Mouse (Mus musculus): ENCODE data around the gene Lnpep. TPM values are rescaled to one million over a fixed set of nuclear protein-coding genes. Genes with fewer than 3 reads are reported as not detected.
"Not testable (repeated sequence)": the region's sequence is repeated elsewhere in the genome, so short reads cannot be mapped to it uniquely, and the experiment has no call there.

Gene Lnpep
- total RNA-seq (2021) = 100 to 1,000 TPM; 108 to 118 TPM
- polyA plus RNA-seq (2012; rRNA removed) = 5.4 and 6.0 TPM in 2 replicates
- long read RNA-seq, full-length matches to known transcripts = 2 of 10 reads
- long read RNA-seq, partial matches to known transcripts = 4 of 10 reads
- long read RNA-seq, other reads (novel, unspliced or antisense) = 4 of 10 reads

- peak; percentile 96 for DNase-seq
These were observed at the start of gene Lnpep for GRCm38 (mm10) chr17:17624957-17625586. TSS of gene Lnpep (minus strand) at chr17:17625050.

GRCm38 (mm10) chr17:17655829-17656176 is 31.0 kb upstream of the Lnpep start:
- no peak for DNase-seq

- no peak for DNase-seq
These were observed 30.4 kb upstream of the Lnpep start for GRCm38 (mm10) chr17:17654997-17655828.

- DNase-seq = no peak
These were observed 27.7 kb upstream of the Lnpep start for GRCm38 (mm10) chr17:17652570-17652969.

- DNase-seq = peak; percentile 50
These were observed 20.9 kb upstream of the Lnpep start for GRCm38 (mm10) chr17:17645738-17646137.

- DNase-seq = no peak
These were observed 12.5 kb upstream of the Lnpep start for GRCm38 (mm10) chr17:17637387-17637786.

- no peak for DNase-seq
These were observed 11.3 kb upstream of the Lnpep start for GRCm38 (mm10) chr17:17636147-17636546.

- DNase-seq = no peak
These were observed 9.2 kb upstream of the Lnpep start for GRCm38 (mm10) chr17:17634033-17634432.

- DNase-seq = no peak
These were observed 7.1 kb upstream of the Lnpep start for GRCm38 (mm10) chr17:17631985-17632384.

- not testable (repeated sequence) for DNase-seq
These were observed 3.5 kb upstream of the Lnpep start for GRCm38 (mm10) chr17:17628237-17628879.

- no peak for DNase-seq
These were observed 2.7 kb upstream of the Lnpep start for GRCm38 (mm10) chr17:17627558-17627957.

- no peak for DNase-seq
These were observed 1.2 kb upstream of the Lnpep start for GRCm38 (mm10) chr17:17625887-17626679.

- peak; percentile 97 for DNase-seq
These were observed 361 bp downstream of the Lnpep start for GRCm38 (mm10) chr17:17624421-17624956.

- DNase-seq = peak; percentile 92
These were observed 895 bp downstream of the Lnpep start for GRCm38 (mm10) chr17:17623890-17624420.

- no peak for DNase-seq
These were observed 1.5 kb downstream of the Lnpep start for GRCm38 (mm10) chr17:17623221-17623889.

- DNase-seq = no peak
These were observed 2.3 kb downstream of the Lnpep start for GRCm38 (mm10) chr17:17622576-17622975.

GRCm38 (mm10) chr17:17621586-17621985 is 3.3 kb downstream of the Lnpep start:
- peak; percentile 40 for DNase-seq

- DNase-seq = no peak
These were observed 6.4 kb downstream of the Lnpep start for GRCm38 (mm10) chr17:17618463-17618862.

- DNase-seq = no peak
These were observed 7.2 kb downstream of the Lnpep start for GRCm38 (mm10) chr17:17617440-17618204.

GRCm38 (mm10) chr17:17612336-17612735 is 12.5 kb downstream of the Lnpep start:
- no peak for DNase-seq

All from adrenal gland, adult 2 months (tissue).